8 mouse cellular contexts compared by ENCODE assay signal in the genomic region with DNA sequence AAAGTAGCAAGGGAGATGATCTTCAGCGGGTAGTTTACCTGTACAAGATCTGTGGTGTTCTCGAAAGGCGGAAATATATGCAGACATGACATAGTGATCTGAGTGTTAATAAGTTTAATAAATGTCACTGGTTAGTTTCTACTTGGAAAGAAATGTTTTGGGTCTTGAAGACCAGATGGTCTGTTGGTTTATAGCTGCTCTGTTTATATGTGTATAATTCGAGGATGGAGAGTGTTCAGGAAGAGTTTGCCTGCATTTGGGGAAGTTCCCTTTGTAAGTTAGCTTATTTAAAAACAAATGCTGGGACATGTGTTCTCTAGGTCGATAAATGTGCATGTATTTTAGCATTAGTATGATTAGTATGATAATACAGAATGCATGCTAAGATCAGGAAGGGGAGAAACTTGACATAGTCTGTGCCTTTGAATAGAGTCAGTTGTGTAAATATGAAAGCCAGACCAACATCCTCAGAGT. TPM values are rescaled to one million over a fixed set of nuclear protein-coding genes. Genes with fewer than 3 reads are reported as not detected.
DNase-seq lines count a peak whose midpoint lies in the region; ATAC-seq and TF ChIP-seq lines count a peak whose summit lies in the region.

No protein-coding gene starts in this region.

- no peak for TF ChIP-seq EP300 in MEL (IDR thresholded peaks at IDR 0.05; ENCODE audit: low read depth in 1 of 2, low read length in 2 of 2)

- no peak for ATAC-seq in heart, embryonic 16.5 days (replicated peaks; ENCODE audit: extremely low read depth, insufficient read depth, low FRiP score)
- ATAC-seq in forebrain, postnatal 0 days: no peak

- TF ChIP-seq RAD21 in MEL (IDR thresholded peaks at IDR 0.05; ENCODE audit: low read depth, low read length): no peak

- no peak for DNase-seq in heart, adult 11 months
- DNase-seq in MEL (ENCODE audit: low read depth, low spot score): peak; percentile 75
- no peak for DNase-seq in forebrain, postnatal 0 days
- DNase-seq in right cerebral cortex, postnatal 10 days (ENCODE audit: low spot score in 2 of 2): no peak
- no peak for DNase-seq in thymus, postnatal 10 days (ENCODE audit: low spot score in 2 of 2)
- no peak for DNase-seq in adrenal gland, postnatal 10 days

- TF ChIP-seq CTCF in MEL (IDR thresholded peaks at IDR 0.05 in 2 of 3, conservative IDR thresholded peaks at IDR 0.05 in 1 of 3; ENCODE audit: control insufficient read depth in 1 of 3, insufficient read depth in 1 of 3, low read depth in 2 of 3, low read length in 3 of 3, poor library complexity in 1 of 3, severe bottlenecking in 1 of 3): no peak
- no peak for TF ChIP-seq CTCF in forebrain, postnatal 0 days (IDR thresholded peaks at IDR 0.05; ENCODE audit: low read depth)

- no peaks in the 10 kb centered on the region for H3K36me3 ChIP-seq in heart, embryonic 16.5 days (ENCODE audit: control insufficient read depth, insufficient read depth)
- H3K36me3 ChIP-seq in MEL (ENCODE audit: control insufficient read depth in 1 of 2, insufficient read depth in 2 of 2, low read length in 2 of 2) (peaks cover 0 to 47% of the 10 kb centered on the region in 2 experiments; a peak in 3 of 4 replicates), macrophage (ENCODE audit: inconsistent target) (no peaks in the 10 kb centered on the region)
- no peaks in the 10 kb centered on the region for H3K36me3 ChIP-seq in forebrain, postnatal 0 days (ENCODE audit: insufficient read depth)

- H3K4me1 ChIP-seq in heart, embryonic 16.5 days (ENCODE audit: control insufficient read depth, insufficient read depth, low read length): peaks cover 20% of the 10 kb centered on the region
- H3K4me1 ChIP-seq in MEL (ENCODE audit: control insufficient read depth in 1 of 2, insufficient read depth in 2 of 2, low read length in 2 of 2): peaks cover 18 to 27% of the 10 kb centered on the region in 2 experiments
- peaks cover 25% of the 10 kb centered on the region; the same call in 1 of the 2 replicates for H3K4me1 ChIP-seq in forebrain, postnatal 0 days (ENCODE audit: insufficient read depth)

- H3K79me2 ChIP-seq in MEL (ENCODE audit: control insufficient read depth, insufficient read depth, low read length, poor library complexity): peaks cover 83% of the 10 kb centered on the region
- peaks cover 90% of the 10 kb centered on the region for H3K79me2 ChIP-seq in macrophage (ENCODE audit: inconsistent target)

- WGBS in heart, embryonic 16.5 days: 2% methylated on average over 5 of the region's 5 CpGs
- WGBS in forebrain, postnatal 0 days: 2% methylated on average over 5 of the region's 5 CpGs
- 0% methylated on average over 5 of the region's 5 CpGs for WGBS in macrophage (ENCODE audit: missing documents)

- H3K4me3 ChIP-seq in heart, embryonic 16.5 days (ENCODE audit: low read length): peak overlapping the region; percentile 98
- H3K4me3 ChIP-seq in MEL (ENCODE audit: control insufficient read depth in 1 of 2, insufficient read depth in 1 of 2, low read depth in 2 of 2, low read length in 2 of 2) (peak overlapping the region; percentile 93 to 97), macrophage (ENCODE audit: inconsistent target) (peak overlapping the region; percentile 92)
- peak overlapping the region; percentile 84 for H3K4me3 ChIP-seq in forebrain, postnatal 0 days (ENCODE audit: low read depth, low read length)

- no peaks in the 10 kb centered on the region for H3K27me3 ChIP-seq in heart, embryonic 16.5 days (ENCODE audit: control insufficient read depth, insufficient read depth, low read length)
- H3K27me3 ChIP-seq in MEL (ENCODE audit: control insufficient read depth in 1 of 2, insufficient read depth in 2 of 2, low read length in 2 of 2): no peaks in the 10 kb centered on the region
- no peaks in the 10 kb centered on the region for H3K27me3 ChIP-seq in forebrain, postnatal 0 days (ENCODE audit: insufficient read depth, low read length)

- peak overlapping the region; percentile 99 for H3K9ac ChIP-seq in heart, embryonic 16.5 days (ENCODE audit: low read length)
- H3K9ac ChIP-seq in MEL (ENCODE audit: control insufficient read depth, low read depth, low read length, poor library complexity, severe bottlenecking): peak overlapping the region; percentile 96
- peak overlapping the region; percentile 93 for H3K9ac ChIP-seq in forebrain, postnatal 0 days

- H3K4me2 ChIP-seq in heart, embryonic 16.5 days (ENCODE audit: low read depth, low read length): peak overlapping the region; percentile 79
- peak overlapping the region; percentile 66 for H3K4me2 ChIP-seq in forebrain, postnatal 0 days (ENCODE audit: low read depth)

- H3K27ac ChIP-seq in heart, embryonic 16.5 days (ENCODE audit: low read length): peak overlapping the region; percentile 100
- peak overlapping the region; percentile 95 for H3K27ac ChIP-seq in MEL (ENCODE audit: control insufficient read depth, low read depth, low read length)
- H3K27ac ChIP-seq in forebrain, postnatal 0 days (ENCODE audit: low read depth, low read length): peak overlapping the region; percentile 99
- H3K27ac ChIP-seq in macrophage: peak overlapping the region; percentile 91

- no peaks in the 10 kb centered on the region for H3K9me3 ChIP-seq in heart, embryonic 16.5 days (replicated peaks; ENCODE audit: control insufficient read depth, low read length)
- H3K9me3 ChIP-seq in MEL (replicated peaks; ENCODE audit: insufficient read depth, low read length): no peaks in the 10 kb centered on the region
- H3K9me3 ChIP-seq in forebrain, postnatal 0 days (ENCODE audit: low read length): no peaks in the 10 kb centered on the region

- no peak for TF ChIP-seq POLR2A in MEL (IDR thresholded peaks at IDR 0.05; ENCODE audit: control insufficient read depth in 1 of 2, insufficient read depth in 1 of 2, low read depth in 1 of 2, low read length in 2 of 2, poor library complexity in 1 of 2)

TF ChIP-seq in MEL, 35 proteins besides CTCF, POLR2A, EP300 and RAD21:
- TF ChIP-seq BHLHE40 (IDR thresholded peaks at IDR 0.05; ENCODE audit: borderline replicate concordance, low read depth, low read length): no peak
- peak; percentile 89 for TF ChIP-seq MYC (IDR thresholded peaks at IDR 0.05; ENCODE audit: low read depth, low read length)
- peak; percentile 77 for TF ChIP-seq SIN3A (IDR thresholded peaks at IDR 0.05; ENCODE audit: low read length)
- peak; percentile 81; the same call in 1 of the 2 replicates for TF ChIP-seq MAX (IDR thresholded peaks at IDR 0.05; ENCODE audit: low read length)
- TF ChIP-seq MXI1 (IDR thresholded peaks at IDR 0.05; ENCODE audit: low read depth, low read length): peak; percentile 90
- TF ChIP-seq TCF12 (IDR thresholded peaks at IDR 0.05; ENCODE audit: low read depth, low read length): 0 out of 2 replicates have a peak, but pooled peaks have one; percentile 1
- TF ChIP-seq CHD1 (IDR thresholded peaks at IDR 0.05; ENCODE audit: low read depth, low read length): no peak

RNA-seq across cellular contexts. Expression of a gene that starts 0.4 kb away (rescaled TPM):
- 145 and 148 TPM in 2 replicates for polyA plus RNA-seq in heart, embryonic 16.5 days (2015; fragmentation: Nextera tagmentation; extraction: Ambion mirVana)
- 192 and 247 TPM in 2 replicates for total RNA-seq in MEL (2012; rRNA removed)
- 100 to 1,000 TPM in 1 of 2 experiments, not detected in 1; 293 TPM for polyA plus RNA-seq in MEL (2012; ENCODE audit: insufficient read depth in 1 of 2, insufficient read length in 2 of 2, low read depth in 1 of 2, low replicate concordance in 2 of 2, missing spikeins in 1 of 2)
- total RNA-seq in forebrain, postnatal 0 days (2014; rRNA removed): 76.2 and 83.0 TPM in 2 replicates
- 127 and 141 TPM in 2 replicates for polyA plus RNA-seq in forebrain, postnatal 0 days (2015; fragmentation: Nextera tagmentation; extraction: Ambion mirVana)
- total RNA-seq in macrophage (2018; cell fraction: chromatin; rRNA removed): 100 to 1,000 TPM in 19 of 26 experiments, 10 to 100 TPM in 7; 60.7 to 240 (median 130) TPM
- 10 to 100 TPM; 24.9 to 38.7 (median 33.0) TPM for total RNA-seq in macrophage (2018; cell fraction: cytosol; rRNA removed)
- total RNA-seq in macrophage (2018; cell fraction: nucleus; rRNA removed): 100 to 1,000 TPM in 5 of 26 experiments, 10 to 100 TPM in 21; 52.7 to 165 (median 88.3) TPM
- 20.8 to 37.1 TPM (median 35.9 TPM) in 3 replicates for polyA plus RNA-seq in macrophage (2018)
- total RNA-seq in adrenal gland, postnatal 10 days (2021): 100 to 1,000 TPM; 114 to 128 TPM

RNA-seq across cellular contexts. Expression of a gene that starts 0.9 kb away (rescaled TPM):
- polyA plus RNA-seq in heart, embryonic 16.5 days (2015; fragmentation: Nextera tagmentation; extraction: Ambion mirVana): 14.5 and 15.6 TPM in 2 replicates
- 9.6 and 10.3 TPM in 2 replicates for total RNA-seq in MEL (2012; rRNA removed)
- 10 to 100 TPM; 12.8 to 22.2 TPM for polyA plus RNA-seq in MEL (2012; ENCODE audit: insufficient read depth in 1 of 2, insufficient read length in 2 of 2, low read depth in 1 of 2, low replicate concordance in 2 of 2, missing spikeins in 1 of 2)
- total RNA-seq in forebrain, postnatal 0 days (2014; rRNA removed): 25.9 and 28.9 TPM in 2 replicates
- polyA plus RNA-seq in forebrain, postnatal 0 days (2015; fragmentation: Nextera tagmentation; extraction: Ambion mirVana): 6.8 and 12.8 TPM in 2 replicates
- 100 to 1,000 TPM; 160 to 261 (median 217) TPM for total RNA-seq in macrophage (2018; cell fraction: chromatin; rRNA removed)
- 10 to 100 TPM; 13.4 to 27.7 (median 21.5) TPM for total RNA-seq in macrophage (2018; cell fraction: cytosol; rRNA removed)
- 100 to 1,000 TPM in 14 of 26 experiments, 10 to 100 TPM in 12; 67.8 to 150 (median 106) TPM for total RNA-seq in macrophage (2018; cell fraction: nucleus; rRNA removed)
- polyA plus RNA-seq in macrophage (2018): 11.3 to 14.9 TPM (median 12.2 TPM) in 3 replicates
- 10 to 100 TPM; 34.4 to 44.4 TPM for total RNA-seq in adrenal gland, postnatal 10 days (2021)

RNA-seq across cellular contexts. Expression of a gene that starts 37.6 kb away (rescaled TPM):
- polyA plus RNA-seq in heart, embryonic 16.5 days (2015; fragmentation: Nextera tagmentation; extraction: Ambion mirVana): 46.2 and 47.5 TPM in 2 replicates
- 70.6 and 82.6 TPM in 2 replicates for total RNA-seq in MEL (2012; rRNA removed)
- polyA plus RNA-seq in MEL (2012; ENCODE audit: insufficient read depth in 1 of 2, insufficient read length in 2 of 2, low read depth in 1 of 2, low replicate concordance in 2 of 2, missing spikeins in 1 of 2): 100 to 1,000 TPM in 1 of 2 experiments, not detected in 1; 101 TPM
- 36.8 and 37.3 TPM in 2 replicates for total RNA-seq in forebrain, postnatal 0 days (2014; rRNA removed)
- 40.6 and 41.1 TPM in 2 replicates for polyA plus RNA-seq in forebrain, postnatal 0 days (2015; fragmentation: Nextera tagmentation; extraction: Ambion mirVana)
- total RNA-seq in macrophage (2018; cell fraction: chromatin; rRNA removed): 10 to 100 TPM in 18 of 26 experiments, 1 to 10 TPM in 8; 4.4 to 35.6 (median 14.6) TPM
- total RNA-seq in macrophage (2018; cell fraction: cytosol; rRNA removed): 10 to 100 TPM; 11.2 to 16.3 (median 14.5) TPM
- 10 to 100 TPM in 14 of 26 experiments, 1 to 10 TPM in 12; 5.5 to 25.1 (median 10.6) TPM for total RNA-seq in macrophage (2018; cell fraction: nucleus; rRNA removed)
- polyA plus RNA-seq in macrophage (2018): 11.2 to 22.5 TPM (median 13.4 TPM) in 3 replicates
- total RNA-seq in adrenal gland, postnatal 10 days (2021): 10 to 100 TPM; 23.9 to 27.2 TPM
